Mouse (Mus musculus) liver, embryonic 14.5 days (tissue): ENCODE data around the gene Maml3. TPM values are rescaled to one million over a fixed set of nuclear protein-coding genes. Genes with fewer than 3 reads are reported as not detected.

Source experiments
- ATAC-seq: fragments of 200-750 bp; cut with Nextera tagmentation; 2 replicates; pipeline ENCODE4 v1.8.0; 2017; ENCODE audit warnings: moderate number of reproducible peaks, mild to moderate bottlenecking, moderate library complexity; ENCODE audit not compliant: insufficient read depth
- DNase-seq, 3 experiments: peaks; one replicate each; pipeline ENCODE4 v3.0.0-alpha.2; 2012 to 2013; ENCODE audit warnings: low read depth in 3 of 3, low spot score in 3 of 3
- H3K27ac ChIP-seq: fragments of 300-500 bp; sonication (generic); 2 replicates; pipeline ENCODE4 v1.5.1; 2014; ENCODE audit warnings: moderate library complexity, mild to moderate bottlenecking, control low read depth, inconsistent platforms
- H3K27me3 ChIP-seq: fragments of 300-500 bp; sonication (generic); 2 replicates; pipeline ENCODE4 v1.6.1; 2014; ENCODE audit warnings: mild to moderate bottlenecking, low read length, moderate library complexity; ENCODE audit not compliant: control insufficient read depth, insufficient read depth
- H3K36me3 ChIP-seq: fragments of 300-500 bp; sonication (generic); replicated peaks from 2 replicates; pipeline ENCODE4 v1.6.1; 2014; ENCODE audit warnings: low read depth; ENCODE audit not compliant: control insufficient read depth, insufficient read depth
- H3K4me1 ChIP-seq, 2 experiments: fragments of 200-500 bp in 1 of 2; fragments of 300-500 bp in 1 of 2; sonication (generic) in 1 of 2; replicated peaks; 2 replicates each; pipeline ENCODE4 v1.6.1; 2012 to 2014; ENCODE audit warnings: antibody characterized with exemption in 1 of 2, inconsistent platforms in 1 of 2, low read length in 1 of 2; ENCODE audit not compliant: control insufficient read depth in 2 of 2, insufficient read depth in 2 of 2
- H3K4me2 ChIP-seq: fragments of 300-500 bp; sonication (generic); 2 replicates; pipeline ENCODE4 v1.6.1; 2014; ENCODE audit warnings: low read depth, mild to moderate bottlenecking, control low read depth, moderate library complexity
- H3K4me3 ChIP-seq, 2 experiments: fragments of 200-500 bp in 1 of 2; fragments of 300-500 bp in 1 of 2; sonication (generic) in 1 of 2; 2 replicates each; pipeline ENCODE4 v1.5.1; 2012 to 2014; ENCODE audit warnings: low read depth in 2 of 2, low read length in 2 of 2, mild to moderate bottlenecking in 2 of 2, control low read depth in 1 of 2, inconsistent platforms in 1 of 2, moderate library complexity in 1 of 2; ENCODE audit not compliant: insufficient read depth in 1 of 2
- H3K9ac ChIP-seq: fragments of 300-500 bp; sonication (generic); replicated peaks from 2 replicates; pipeline ENCODE4 v1.6.1; 2014; ENCODE audit warnings: mild to moderate bottlenecking, control low read depth, moderate library complexity
- H3K9me3 ChIP-seq: fragments of 300-500 bp; sonication (generic); 2 replicates; pipeline ENCODE4 v1.6.1; 2016; ENCODE audit warnings: low read length, mixed read lengths; ENCODE audit not compliant: control insufficient read depth
- CTCF ChIP-seq: IDR thresholded peaks from 2 replicates; pipeline ENCODE4 v1.5.1; 2016; ENCODE audit warnings: antibody characterized with exemption, low read depth, control low read depth
- EP300 ChIP-seq: IDR thresholded peaks from 2 replicates; pipeline ENCODE4 v1.6.1; 2016; ENCODE audit warnings: antibody characterized with exemption, low read depth
- WGBS: fragments of 180-500 bp; shearing (Covaris S2); extraction: QIAGEN DNeasy Blood & Tissue Kit; methylation state at CpG from one replicate; pipeline ENCODE4 v1.1.7; 2014; ENCODE audit not compliant: insufficient replicate concordance; 5-methylcytosine and 5-hydroxymethylcytosine counted together
- polyA plus RNA-seq, 2 experiments: library from polyadenylated mRNA; depleted of rRNA in 1 of 2; stranded (reverse) in 1 of 2; unstranded in 1 of 2; fragments of >200 nt; fragmentation: Nextera tagmentation in 1 of 2; extraction: Ambion mirVana in 1 of 2; gene quantifications; 2 replicates each; pipeline versions ENCODE4 v1.2.1 to v1.2.3; 2012 to 2014

The Maml3 gene
- polyA plus RNA-seq, 2 experiments, result 0.57 to 0.71 TPM

DNA sequence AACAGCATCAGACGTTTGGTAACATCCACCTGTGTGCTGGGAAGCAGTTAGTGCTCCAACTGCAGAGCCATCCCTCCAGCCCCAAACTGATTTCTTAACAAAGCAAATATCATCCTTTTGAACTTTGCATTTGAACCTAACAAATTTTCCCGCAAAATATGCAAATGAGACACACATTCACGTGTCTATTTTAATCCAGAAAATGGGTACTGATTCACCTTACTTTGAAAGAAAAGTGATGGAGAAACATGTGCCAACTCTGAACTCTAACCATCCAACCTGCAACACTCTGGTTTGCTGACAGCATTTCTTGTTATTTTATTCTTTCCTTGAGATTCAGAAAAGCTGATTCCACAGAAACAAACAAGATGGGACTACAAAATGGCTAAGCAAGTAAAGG is 36.0 kb downstream of the Maml3 start:
- Histone ChIP-seq H3K27ac (no peak overlapping the region), H3K36me3 (no peaks in the 10 kb centered on the region), H3K27me3 (no peaks in the 10 kb centered on the region), H3K4me2 (peak overlapping the region; percentile 55), H3K9me3 (no peaks in the 10 kb centered on the region), H3K9ac (no peak overlapping the region), H3K4me3 (no peak overlapping the region), H3K4me1 (peaks cover 0 to 11% of the 10 kb centered on the region in 2 experiments; a peak in 2 of 4 replicates)
- ATAC-seq (no peak), DNase-seq (no peak)
- TF ChIP-seq EP300, result no peak
- TF ChIP-seq CTCF, result no peak
- WGBS, result 44% methylated on average over 3 of the region's 3 CpGs

- DNase-seq (no peak), ATAC-seq (no peak)
- H3K4me1 ChIP-seq, result peaks cover 0 to 11% of the 10 kb centered on the region in 2 experiments; a peak in 2 of 4 replicates
- H3K4me2 ChIP-seq, result no peak overlapping the region
- H3K9me3 ChIP-seq, result no peaks in the 10 kb centered on the region
- TF ChIP-seq EP300 (no peak), CTCF (no peak)
- H3K36me3 ChIP-seq, result no peaks in the 10 kb centered on the region
- no peak overlapping the region for H3K4me3 ChIP-seq
- no peak overlapping the region for H3K27ac ChIP-seq
- H3K27me3 ChIP-seq, result no peaks in the 10 kb centered on the region
- WGBS, result 68% methylated on average over 6 of the region's 6 CpGs
- H3K9ac ChIP-seq, result no peak overlapping the region
These were observed 37.7 kb downstream of the Maml3 start for GRCm38 (mm10) chr3:52067181-52067580.

- no peak for DNase-seq
- no peak overlapping the region for H3K4me2 ChIP-seq
- no peak overlapping the region for H3K27ac ChIP-seq
- no peak overlapping the region for H3K4me3 ChIP-seq
- no peak for ATAC-seq
- H3K27me3 ChIP-seq, result no peaks in the 10 kb centered on the region
- TF ChIP-seq EP300, result no peak
- no peak for TF ChIP-seq CTCF
- no peaks in the 10 kb centered on the region for H3K36me3 ChIP-seq
- WGBS, result 27% methylated on average over 3 of the region's 3 CpGs
- H3K4me1 ChIP-seq, result peaks cover 0 to 11% of the 10 kb centered on the region in 2 experiments; a peak in 2 of 4 replicates
- H3K9me3 ChIP-seq, result no peaks in the 10 kb centered on the region
- H3K9ac ChIP-seq, result no peak overlapping the region
These were observed 38.7 kb downstream of the Maml3 start for GRCm38 (mm10) chr3:52066142-52066541.

GRCm38 (mm10) chr3:52063261-52063655 is 41.6 kb downstream of the Maml3 start:
- TF ChIP-seq CTCF (no peak), EP300 (no peak)
- Histone ChIP-seq H3K9me3 (no peaks in the 10 kb centered on the region), H3K27me3 (no peaks in the 10 kb centered on the region), H3K27ac (no peak overlapping the region), H3K36me3 (no peaks in the 10 kb centered on the region), H3K4me1 (peaks cover 0 to 6% of the 10 kb centered on the region in 2 experiments; a peak in 2 of 4 replicates), H3K4me3 (no peak overlapping the region), H3K4me2 (no peak overlapping the region), H3K9ac (no peak overlapping the region)
- ATAC-seq (no peak), DNase-seq (no peak)
- WGBS, result 64% methylated on average over 3 of the region's 3 CpGs

- no peak for DNase-seq
- H3K27ac ChIP-seq, result no peak overlapping the region
- H3K36me3 ChIP-seq, result no peaks in the 10 kb centered on the region
- 80% methylated on average over 11 of the region's 11 CpGs for WGBS
- H3K9me3 ChIP-seq, result no peaks in the 10 kb centered on the region
- H3K4me2 ChIP-seq, result no peak overlapping the region
- H3K4me1 ChIP-seq, result peaks cover 0 to 6% of the 10 kb centered on the region in 2 experiments; a peak in 2 of 4 replicates
- no peak overlapping the region for H3K4me3 ChIP-seq
- no peak overlapping the region for H3K9ac ChIP-seq
- no peaks in the 10 kb centered on the region for H3K27me3 ChIP-seq
- no peak for TF ChIP-seq EP300
- no peak for TF ChIP-seq CTCF
- ATAC-seq, result no peak
These were observed 42.3 kb downstream of the Maml3 start for GRCm38 (mm10) chr3:52062389-52063260.
